Mouse (Mus musculus) cerebral cortex, adult 2 months (tissue): ENCODE measurements around the gene Ric8b.

Source experiments
- WGBS: fragments of 180-500 bp; shearing (Covaris S2); methylation state at CpG from one replicate; pipeline ENCODE4 v1.1.7; 2018; 5-methylcytosine and 5-hydroxymethylcytosine counted together

The Ric8b gene

DNA sequence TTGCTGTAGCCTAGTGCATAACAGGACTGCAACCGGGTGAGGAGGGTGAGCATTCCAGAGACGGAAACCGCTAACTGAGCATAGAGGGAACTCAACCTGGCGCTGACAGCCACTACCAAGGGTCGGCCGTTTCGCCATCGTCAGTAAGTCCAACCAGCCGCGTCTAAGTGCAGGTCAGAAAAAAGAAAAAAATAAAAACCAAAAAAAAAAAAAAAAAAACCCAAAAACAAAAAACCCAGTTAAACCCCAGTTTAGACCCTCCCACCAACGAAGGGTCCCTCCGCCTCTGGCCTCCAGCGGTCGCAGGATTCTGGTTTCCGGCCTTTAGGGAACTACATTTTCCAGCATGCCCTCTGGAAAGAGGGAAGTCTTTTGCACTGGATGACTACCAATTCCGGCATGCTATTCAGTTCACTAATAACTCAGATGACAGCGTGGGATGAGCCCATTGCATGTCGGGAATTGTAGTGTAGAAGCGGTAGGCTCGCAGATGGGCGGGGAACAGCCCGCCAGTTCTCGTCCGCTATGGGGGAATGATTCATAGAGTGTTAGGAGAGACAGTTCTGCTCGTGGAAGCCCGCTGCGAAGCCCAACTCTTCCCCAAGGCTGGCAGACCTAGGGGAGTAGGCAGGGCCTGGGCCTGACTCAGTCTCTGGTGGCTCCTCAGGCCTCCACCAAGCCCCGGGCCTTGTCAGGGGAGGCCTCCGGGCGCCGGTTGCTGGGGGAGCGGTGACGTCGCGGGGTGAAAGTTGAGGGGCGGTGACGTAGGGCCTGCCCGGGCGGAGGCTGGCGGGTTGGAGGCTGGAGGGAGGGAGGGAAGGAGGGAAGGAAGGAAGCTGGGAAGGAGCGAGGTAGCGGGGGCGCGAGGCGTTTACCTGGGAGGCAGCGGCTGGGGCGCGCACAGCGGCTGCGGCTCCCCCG lies at the start of gene Ric8b:
Ric8b (plus strand) TSS at position 807 of the 921 bp plus-strand sequence.
- WGBS = under 1% methylated on average over 49 of the region's 51 CpGs

GRCm38 (mm10) chr10:84871285-84871684 lies 46.1 kb upstream of the Ric8b start:
- 71% methylated on average over 12 of the region's 12 CpGs for WGBS

DNA sequence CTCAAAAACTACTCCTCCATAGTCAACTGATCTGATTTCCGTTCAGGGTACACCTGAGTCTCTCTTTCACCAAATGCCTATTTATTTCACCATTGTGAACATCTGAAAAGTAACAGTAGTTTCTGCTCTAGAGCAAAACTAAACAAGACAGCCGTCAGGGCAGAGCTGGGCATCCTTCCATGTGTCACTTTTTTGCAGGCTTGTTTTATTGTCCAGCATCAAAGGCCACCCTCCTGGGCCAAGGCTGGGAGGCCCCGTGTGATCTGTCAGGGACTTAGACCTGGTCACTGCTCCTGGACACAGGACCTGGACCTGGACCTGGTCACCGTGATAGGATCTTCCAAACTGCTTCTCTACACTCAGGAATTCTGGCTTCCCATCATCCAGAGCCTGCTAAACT lies 45.5 kb upstream of the Ric8b start:
- WGBS = 76% methylated on average over 4 of the region's 4 CpGs

GRCm38 (mm10) chr10:84879823-84880571 lies 37.4 kb upstream of the Ric8b start:
- WGBS = 77% methylated on average over 9 of the region's 9 CpGs

DNA sequence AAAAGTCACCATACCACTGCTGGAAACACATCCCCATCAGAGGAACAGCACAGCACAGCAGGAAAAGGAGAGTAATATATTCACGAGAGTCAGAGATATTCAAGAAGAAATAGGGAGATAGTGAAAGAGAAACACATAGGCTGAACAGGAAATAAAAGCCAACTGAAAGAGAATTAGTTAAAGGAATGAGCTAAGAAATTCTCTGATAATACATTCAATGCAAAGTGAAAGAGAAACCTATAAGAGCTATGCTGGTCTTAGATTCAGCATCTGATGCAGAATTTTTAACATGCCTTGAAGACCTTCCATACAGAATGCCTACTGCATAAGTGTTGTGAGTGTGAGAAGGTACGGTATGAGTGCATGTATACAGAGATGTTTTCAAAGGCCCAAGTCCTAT lies 34.9 kb upstream of the Ric8b start:
- 92% methylated on average over 2 of the region's 2 CpGs for WGBS

GRCm38 (mm10) chr10:84885341-84885884 lies 32.0 kb upstream of the Ric8b start:
- WGBS = 86% methylated on average over 5 of the region's 5 CpGs

DNA sequence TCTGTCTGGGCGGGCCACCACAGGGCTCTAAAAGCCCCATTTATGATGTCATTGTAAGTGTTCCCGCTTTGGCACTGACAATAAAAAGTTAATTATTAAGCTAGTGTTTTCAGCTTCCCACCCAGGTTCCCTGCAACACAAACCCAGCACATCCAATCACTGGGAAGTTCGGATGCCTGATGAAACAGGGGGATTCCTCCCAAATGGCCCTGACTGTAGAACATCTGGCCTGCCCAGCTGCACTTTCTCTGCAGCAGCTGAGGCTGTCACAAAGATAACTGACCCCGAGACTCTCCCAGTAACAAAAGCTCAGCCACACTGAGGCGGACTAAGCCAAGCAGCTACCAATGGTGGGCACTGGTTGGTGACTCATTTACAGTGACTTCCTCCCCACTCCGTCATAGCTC lies 31.2 kb upstream of the Ric8b start:
- 62% methylated on average over 6 of the region's 6 CpGs for WGBS

- 94% methylated on average over 8 of the region's 8 CpGs for WGBS
Observed at GRCm38 (mm10) chr10:84886785-84887184, 30.6 kb upstream of the Ric8b start.

- 75% methylated on average over 4 of the region's 4 CpGs for WGBS
Observed at GRCm38 (mm10) chr10:84889096-84889846, 28.1 kb upstream of the Ric8b start.

DNA sequence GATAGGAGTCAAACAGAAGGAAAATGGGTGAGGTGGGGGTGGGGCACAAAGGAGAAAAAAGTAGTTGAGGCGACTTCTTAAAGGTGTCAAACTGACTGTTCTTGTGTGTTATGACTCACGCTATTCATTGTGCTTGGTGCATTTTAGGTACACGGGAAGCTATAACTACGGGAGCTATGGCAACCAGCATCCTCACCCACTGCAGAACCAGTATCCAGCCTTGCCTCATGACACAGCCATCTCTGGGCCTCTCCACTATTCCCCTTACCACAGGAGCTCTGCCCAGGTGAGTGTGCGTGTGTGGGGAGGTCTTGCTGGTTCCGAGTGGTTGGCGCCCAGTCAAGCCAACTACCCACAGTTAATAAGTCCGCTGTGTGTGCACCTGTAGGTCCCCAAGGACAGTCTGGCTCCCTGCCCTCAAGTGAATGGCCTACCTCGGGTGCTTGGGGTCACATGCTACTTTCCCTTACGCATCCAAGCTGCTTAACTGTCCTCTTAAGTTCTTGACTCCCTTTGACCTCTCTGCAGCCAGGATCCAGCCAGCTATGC lies 21.5 kb upstream of the Ric8b start:
- WGBS = 78% methylated on average over 10 of the region's 10 CpGs

DNA sequence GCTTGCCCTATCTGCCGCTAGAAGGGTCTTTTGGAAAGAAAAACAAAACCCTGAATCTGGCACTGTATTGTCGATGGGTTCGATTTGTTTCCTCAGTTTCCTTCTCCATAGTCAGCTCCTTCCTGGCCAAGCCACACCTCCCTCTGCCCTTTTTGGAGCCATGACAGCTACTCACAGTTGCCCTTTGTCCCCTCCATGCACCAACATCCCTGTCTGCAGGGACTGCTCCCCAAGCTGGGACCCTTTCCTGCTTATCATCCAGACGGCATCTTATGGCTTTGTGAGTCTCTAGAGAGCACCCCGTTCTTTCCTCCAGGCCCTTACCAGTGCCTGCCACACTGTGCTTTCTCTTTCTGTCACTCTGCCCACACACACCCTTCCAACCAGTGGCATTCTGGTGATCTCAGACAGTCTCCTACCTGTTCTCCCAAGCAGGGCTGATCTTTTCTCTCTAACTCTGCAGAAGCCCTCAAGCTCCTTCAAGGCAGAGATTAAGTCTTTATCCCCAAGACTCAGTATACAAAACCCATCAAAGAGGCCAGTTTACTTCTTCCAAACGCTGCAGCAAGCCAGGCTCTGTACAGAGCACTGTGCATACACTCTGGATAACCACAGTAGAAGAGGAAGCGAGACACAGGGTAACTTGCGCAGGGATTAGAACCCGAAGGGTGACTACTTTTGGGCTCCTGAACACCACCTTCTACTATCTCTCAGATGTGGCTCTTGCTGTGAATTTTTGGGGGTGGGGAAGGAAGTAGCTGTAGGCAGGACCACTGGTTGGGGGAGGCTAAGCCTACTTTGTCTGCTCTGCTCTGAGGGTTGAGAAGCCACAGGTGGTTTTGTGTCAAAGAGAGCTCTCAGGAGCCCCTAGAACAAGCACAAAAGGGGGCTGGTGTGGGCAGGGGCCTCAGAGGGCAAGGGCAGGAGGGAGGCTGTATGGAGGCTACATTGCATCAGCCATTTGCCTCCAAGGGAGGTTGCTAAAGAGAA lies 20.2 kb upstream of the Ric8b start:
- 61% methylated on average over 9 of the region's 9 CpGs for WGBS

GRCm38 (mm10) chr10:84898144-84898979 lies 19.1 kb upstream of the Ric8b start:
- WGBS = 85% methylated on average over 3 of the region's 3 CpGs

DNA sequence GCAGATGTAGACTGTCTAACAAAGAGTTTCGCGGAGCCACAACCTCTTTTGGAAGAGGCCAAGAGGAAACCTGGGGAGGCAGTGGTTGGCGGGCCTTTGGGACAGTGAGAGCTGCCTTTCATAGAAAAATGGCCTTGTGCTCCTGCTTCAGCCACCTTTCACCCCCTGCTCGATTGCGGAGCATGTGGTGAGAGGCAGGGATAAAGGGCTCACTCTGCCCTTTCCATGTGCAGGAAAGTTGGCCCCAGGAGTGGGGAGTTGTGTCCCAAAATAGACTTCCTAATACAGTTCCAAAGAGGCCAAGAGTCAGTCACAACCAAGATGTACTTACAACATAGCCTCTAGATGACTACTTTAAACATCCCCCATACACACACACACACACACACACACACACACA lies 15.7 kb upstream of the Ric8b start:
- 83% methylated on average over 5 of the region's 5 CpGs for WGBS

GRCm38 (mm10) chr10:84902213-84902612 lies 15.2 kb upstream of the Ric8b start:
- WGBS = 87% methylated on average over 2 of the region's 2 CpGs

DNA sequence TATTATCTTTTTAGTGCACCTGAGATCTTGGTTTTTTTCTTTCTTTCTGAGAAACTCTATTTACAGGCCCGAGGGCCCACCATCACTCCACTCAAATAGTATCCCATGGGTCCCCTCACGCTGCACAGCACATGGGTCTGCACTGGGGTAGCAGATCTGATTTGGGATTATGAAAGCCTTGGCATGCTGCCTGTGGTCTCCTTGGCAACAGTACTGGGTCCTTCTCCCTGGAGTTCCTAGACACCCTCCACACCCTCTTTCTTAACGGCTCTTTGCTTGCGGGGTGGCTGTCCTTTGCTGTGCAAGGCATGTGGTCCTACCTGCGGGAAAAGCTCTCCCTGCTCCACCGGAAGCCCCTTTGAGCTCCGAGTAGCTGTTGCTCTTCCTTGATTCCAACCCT lies 14.1 kb upstream of the Ric8b start:
- WGBS = 32% methylated on average over 7 of the region's 7 CpGs

DNA sequence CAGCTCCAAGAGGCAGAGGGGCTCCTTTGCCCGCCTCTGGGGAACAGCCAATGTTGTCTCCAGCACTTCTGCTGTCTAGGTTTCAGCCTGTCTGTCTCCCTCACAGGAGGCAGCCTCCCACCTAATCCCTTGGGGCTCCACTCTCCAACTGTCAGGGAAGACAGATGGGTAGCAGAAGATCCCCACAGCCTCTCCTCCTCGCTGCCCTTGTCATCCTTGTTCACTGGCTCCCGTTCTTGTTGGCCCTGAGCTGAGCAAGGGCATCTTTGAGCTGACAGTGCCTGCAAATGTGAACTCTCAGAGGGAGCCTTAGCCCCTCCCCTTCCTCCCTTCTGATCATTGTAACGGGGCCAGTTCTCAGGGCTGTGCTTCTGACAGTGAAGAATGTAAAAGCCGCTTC lies 13.7 kb upstream of the Ric8b start:
- 8% methylated on average over 5 of the region's 5 CpGs for WGBS

DNA sequence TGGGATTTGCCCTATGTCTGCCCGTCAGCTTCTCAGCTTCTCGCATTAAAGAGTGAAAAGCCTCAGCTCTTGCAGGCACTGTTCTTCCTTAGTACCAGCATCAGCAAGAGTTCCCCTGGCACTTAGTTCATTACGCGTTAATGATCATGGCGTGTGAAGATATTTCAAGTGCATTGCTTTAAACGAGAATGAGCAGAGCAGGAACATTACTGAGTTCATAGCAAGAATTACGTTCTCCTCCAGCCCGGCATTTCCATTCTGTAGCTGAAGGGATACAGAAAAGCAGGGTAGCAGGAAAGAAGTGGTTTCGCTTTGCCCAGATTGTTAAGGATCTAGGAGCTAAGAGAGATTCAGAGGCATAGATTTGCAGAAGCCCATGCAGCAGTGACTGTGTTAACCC lies 10.5 kb upstream of the Ric8b start:
- 60% methylated on average over 9 of the region's 9 CpGs for WGBS

DNA sequence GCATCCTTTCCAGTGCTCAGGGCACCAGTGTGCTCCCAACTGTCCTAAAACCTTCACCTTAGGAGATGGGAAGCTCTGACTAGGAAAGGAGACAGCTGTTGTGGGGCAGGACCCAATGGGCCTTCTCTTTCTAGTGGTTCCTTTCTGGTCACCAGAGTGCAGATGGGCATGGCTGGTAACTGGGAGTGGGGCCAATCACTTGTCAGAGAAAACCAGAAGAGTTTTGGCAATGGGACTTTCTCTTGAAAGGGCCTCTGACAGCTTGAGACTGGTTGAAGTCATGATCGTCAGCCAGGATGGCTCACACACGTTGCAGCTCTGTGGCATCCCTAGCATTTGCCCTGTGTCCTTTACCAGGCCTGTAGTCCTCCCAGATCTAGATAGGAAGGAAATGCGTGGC lies 9.4 kb upstream of the Ric8b start:
- WGBS = 82% methylated on average over 3 of the region's 3 CpGs

- WGBS = 77% methylated on average over 3 of the region's 3 CpGs
Observed at GRCm38 (mm10) chr10:84908471-84908870, 8.9 kb upstream of the Ric8b start.
